26 mouse cellular contexts compared by ENCODE assay signal in the genomic region with DNA sequence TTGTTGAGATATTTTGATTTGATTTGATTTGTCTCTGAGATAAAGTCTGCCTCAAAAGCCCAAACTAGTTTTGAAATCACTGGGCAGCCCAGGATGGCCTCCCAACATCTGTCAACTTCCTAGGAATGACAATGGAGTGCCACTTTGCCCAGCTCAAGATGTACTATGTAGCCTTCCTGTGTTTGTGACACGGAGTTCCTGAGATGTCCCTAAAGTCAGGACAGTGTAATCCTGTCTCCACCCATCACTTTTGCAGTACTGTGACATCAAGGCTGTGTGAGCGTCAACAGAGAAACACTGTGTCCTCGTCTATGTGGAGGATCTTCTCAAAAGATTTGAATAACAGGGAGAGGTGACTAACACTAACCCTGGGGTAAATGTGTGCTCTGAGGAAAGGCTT.
DNase-seq lines count a peak whose midpoint lies in the region; ATAC-seq and TF ChIP-seq lines count a peak whose summit lies in the region.
"Had no signal": no experiment of that assay in that cellular context is flagged by ENCODE, and none has a peak within 500 bp of the region (broad histone marks: within the 10 kb centered on the region; RNA-seq: fewer than 3 reads in every experiment).

No protein-coding gene starts in this region.

- no peak for ATAC-seq in heart, embryonic 12.5 days (ENCODE audit: insufficient number of reproducible peaks, low FRiP score)
- ATAC-seq in neural tube, embryonic 15.5 days (ENCODE audit: low FRiP score) = no peak
- ATAC-seq: CD4-positive, CD25-positive, alpha-beta regulatory T cell, adult 4 months; forebrain, embryonic 14.5 days; forebrain, postnatal 0 days; hindbrain, embryonic 16.5 days had no signal

- H3K4me2 ChIP-seq in heart, embryonic 12.5 days = no peak overlapping the region
- no peak overlapping the region for H3K4me2 ChIP-seq in neural tube, embryonic 15.5 days
- H3K4me2 ChIP-seq: embryonic facial prominence, embryonic 12.5 days; embryonic facial prominence, embryonic 15.5 days; hindbrain, embryonic 13.5 days had no signal

- H3K9ac ChIP-seq in heart, adult 2 months (ENCODE audit: low read depth, low read length) = no peak overlapping the region
- H3K9ac ChIP-seq in heart, embryonic 12.5 days = no peak overlapping the region
- no peak overlapping the region for H3K9ac ChIP-seq in neural tube, embryonic 15.5 days (replicated peaks)
- H3K9ac ChIP-seq: embryonic facial prominence, embryonic 12.5 days; embryonic facial prominence, embryonic 15.5 days; forebrain, postnatal 0 days; hindbrain, embryonic 13.5 days had no signal

- TF ChIP-seq EP300 in heart, adult 2 months (IDR thresholded peaks at IDR 0.05; ENCODE audit: insufficient read depth, low read depth, low read length) = peak; percentile 22; the same call in 1 of the 2 replicates

- H3K79me2 ChIP-seq in heart, adult 2 months (replicated peaks; ENCODE audit: control insufficient read depth, insufficient read depth, low read length) = no peaks in the 10 kb centered on the region

- no peaks in the 10 kb centered on the region for H3K36me3 ChIP-seq in heart, adult 2 months (ENCODE audit: control insufficient read depth, insufficient read depth, low read length)
- H3K36me3 ChIP-seq in heart, embryonic 12.5 days = peaks cover 42% of the 10 kb centered on the region
- H3K36me3 ChIP-seq in neural tube, embryonic 15.5 days = no peaks in the 10 kb centered on the region
- H3K36me3 ChIP-seq: embryonic facial prominence, embryonic 15.5 days; hindbrain, embryonic 10.5 days had no signal

- no peak for DNase-seq in heart, adult 2 months
- peak; percentile 24 for DNase-seq in kidney, postnatal 14 days
- DNase-seq in kidney, postnatal 4 days = no peak
- DNase-seq in lung, postnatal 10 days = peak; percentile 55
- peak; percentile 87 for DNase-seq in lung, postnatal 25 days (ENCODE audit: low spot score)
- no peak for DNase-seq in spleen, postnatal 4 days (ENCODE audit: low spot score in 2 of 2)
- DNase-seq: adrenal gland, postnatal 10 days; adrenal gland, postnatal 36 days; cerebellum, adult 2 months; cerebellum, adult 9-11 months; cerebellum, postnatal 25 days; forebrain, postnatal 0 days; gastrocnemius, adult 2 months; gastrocnemius, postnatal 14 days; heart, adult 18-20 months; heart, postnatal 36 days had no signal

- peaks cover 3% of the 10 kb centered on the region; the same call in 1 of the 2 replicates for H3K9me3 ChIP-seq in heart, embryonic 12.5 days (replicated peaks)
- H3K9me3 ChIP-seq in neural tube, embryonic 15.5 days (replicated peaks) = no peaks in the 10 kb centered on the region
- H3K9me3 ChIP-seq: embryonic facial prominence, embryonic 12.5 days; embryonic facial prominence, embryonic 15.5 days; heart, embryonic 10.5 days; hindbrain, embryonic 10.5 days; hindbrain, embryonic 13.5 days had no signal

- H3K27me3 ChIP-seq in heart, adult 2 months (ENCODE audit: control insufficient read depth, insufficient read depth, low read length) = no peaks in the 10 kb centered on the region
- H3K27me3 ChIP-seq in heart, embryonic 12.5 days (replicated peaks) = no peaks in the 10 kb centered on the region
- H3K27me3 ChIP-seq in neural tube, embryonic 15.5 days (replicated peaks) = no peaks in the 10 kb centered on the region
- H3K27me3 ChIP-seq: embryonic facial prominence, embryonic 12.5 days; embryonic facial prominence, embryonic 15.5 days; hindbrain, embryonic 13.5 days had no signal

- no peak for TF ChIP-seq POLR2A in heart, adult 2 months (IDR thresholded peaks at IDR 0.05; ENCODE audit: insufficient read depth, low read depth, low read length)

- H3K4me1 ChIP-seq in heart, adult 2 months (ENCODE audit: control insufficient read depth, insufficient read depth, low read length) = peaks cover 5% of the 10 kb centered on the region
- H3K4me1 ChIP-seq in heart, embryonic 12.5 days (replicated peaks) = peaks cover 26% of the 10 kb centered on the region
- no peaks in the 10 kb centered on the region for H3K4me1 ChIP-seq in neural tube, embryonic 15.5 days
- H3K4me1 ChIP-seq: embryonic facial prominence, embryonic 12.5 days; hindbrain, embryonic 13.5 days had no signal

- no peak overlapping the region for H3K27ac ChIP-seq in heart, adult 2 months
- no peak overlapping the region for H3K27ac ChIP-seq in heart, embryonic 12.5 days (ENCODE audit: poor library complexity, severe bottlenecking)
- H3K27ac ChIP-seq in neural tube, embryonic 15.5 days (replicated peaks) = no peak overlapping the region
- H3K27ac ChIP-seq: embryonic facial prominence, embryonic 12.5 days; embryonic facial prominence, embryonic 15.5 days; gastrocnemius, adult 2 months; heart, embryonic 10.5 days; hindbrain, embryonic 10.5 days; hindbrain, embryonic 13.5 days had no signal

- TF ChIP-seq CTCF in heart, adult 2 months (IDR thresholded peaks at IDR 0.05) = no peak

- 65% methylated on average over 3 of the region's 3 CpGs for WGBS in heart, adult 2 months
- 75% methylated on average over 3 of the region's 3 CpGs for WGBS in heart, embryonic 12.5 days
- 82% methylated on average over 3 of the region's 3 CpGs for WGBS in neural tube, embryonic 15.5 days

- intact Hi-C loops in heart, adult 2 months (cut with DNase I) = loop anchor here (5.0 kb wide), 1 partner anchor 83 kb away; no protein-coding TSS in a partner anchor

- H3K4me3 ChIP-seq in heart, adult 2 months = no peak overlapping the region
- H3K4me3 ChIP-seq in heart, embryonic 12.5 days = no peak overlapping the region
- no peak overlapping the region for H3K4me3 ChIP-seq in neural tube, embryonic 15.5 days (replicated peaks)
- H3K4me3 ChIP-seq: embryonic facial prominence, embryonic 12.5 days; embryonic facial prominence, embryonic 15.5 days; gastrocnemius, adult 2 months; heart, embryonic 10.5 days; hindbrain, embryonic 10.5 days; hindbrain, embryonic 13.5 days had no signal

Comparison
In these comparisons a context has a peak if more than half of its experiments do, and no peak if none do; other contexts are left out.
1. DNase-seq: peak in kidney, postnatal 14 days (single experiment), lung, postnatal 10 days (single experiment) and lung, postnatal 25 days (single experiment); none in heart, adult 2 months (0 of 2), kidney, postnatal 4 days (0 of 2) and spleen, postnatal 4 days (0 of 2).